Mouse (Mus musculus): Measurements from ENCODE around the gene Xpo6. TPM values are rescaled to one million over a fixed set of nuclear protein-coding genes. Genes with fewer than 3 reads are reported as not detected.

Xpo6 gene
- polyA plus RNA-seq, 1 experiment from 2014 or later, result 51.0 TPM

DNA sequence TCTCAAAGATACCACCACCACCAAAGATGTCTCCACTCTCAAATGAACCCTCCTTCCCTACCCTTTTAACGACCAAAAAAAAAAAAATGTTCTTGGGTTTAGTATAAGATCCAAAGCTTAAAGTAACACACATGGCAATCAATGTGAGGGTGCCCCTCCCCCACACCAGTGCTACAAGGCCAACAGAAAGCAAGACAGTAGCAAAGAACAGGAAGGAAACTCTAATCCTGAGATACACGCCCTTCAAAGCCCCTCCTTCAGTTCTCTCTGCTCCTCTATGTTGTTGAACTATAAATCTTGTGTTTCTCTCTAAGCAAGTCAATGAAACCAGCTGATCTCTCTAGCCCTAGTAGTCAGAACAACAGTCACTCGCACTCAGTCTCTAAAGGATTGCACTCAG, 19.3 kb downstream of the Xpo6 start:
- WGBS, result 76% methylated on average over 3 of the region's 3 CpGs
- ATAC-seq, result no peak
- H3K4me3 ChIP-seq (ENCODE audit: low read depth, low read length), result no peak overlapping the region

DNA sequence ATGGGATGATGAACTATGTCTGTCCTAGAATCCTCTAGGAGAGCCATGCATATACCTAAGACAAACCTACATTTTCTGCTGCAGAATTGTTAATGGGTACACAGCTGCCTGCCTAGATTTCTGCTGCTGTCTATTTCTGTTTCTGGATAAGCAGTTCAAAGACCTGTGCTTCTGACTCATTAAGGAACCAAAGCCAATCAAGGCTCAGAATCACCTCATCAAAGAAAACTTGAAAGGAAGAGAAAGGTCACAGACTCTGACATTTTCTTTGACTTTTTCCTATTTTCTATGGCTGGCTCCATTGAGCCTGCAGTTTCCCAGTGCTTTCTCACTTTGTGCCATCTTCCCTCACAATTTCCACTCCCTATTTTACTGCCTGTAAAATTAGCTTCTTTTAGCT, 21.5 kb downstream of the Xpo6 start:
- Histone ChIP-seq H3K4me1 (ENCODE audit: control insufficient read depth, insufficient read depth, low read length) (peaks cover 13% of the 10 kb centered on the region), H3K27ac (ENCODE audit: low read length) (no peak overlapping the region), H3K4me3 (ENCODE audit: low read depth, low read length) (no peak overlapping the region), H3K9me3 (replicated peaks; ENCODE audit: control insufficient read depth, low read length, poor library complexity, severe bottlenecking) (no peaks in the 10 kb centered on the region), H3K4me2 (ENCODE audit: low read length) (no peak overlapping the region), H3K36me3 (ENCODE audit: control insufficient read depth, insufficient read depth, low read length) (no peaks in the 10 kb centered on the region), H3K9ac (ENCODE audit: low read depth, low read length) (no peak overlapping the region), H3K27me3 (ENCODE audit: control insufficient read depth, insufficient read depth, low read depth, low read length) (no peaks in the 10 kb centered on the region)
- ATAC-seq, result no peak

More for the DNA sequence above, 19.3 kb downstream of the Xpo6 start:
- no peak overlapping the region for H3K9ac ChIP-seq (ENCODE audit: low read depth, low read length)
- H3K27ac ChIP-seq (ENCODE audit: low read length), result no peak overlapping the region
- no peak overlapping the region for H3K4me2 ChIP-seq (ENCODE audit: low read length)
- H3K4me1 ChIP-seq (ENCODE audit: control insufficient read depth, insufficient read depth, low read length), result peaks cover 13% of the 10 kb centered on the region
- H3K27me3 ChIP-seq (ENCODE audit: control insufficient read depth, insufficient read depth, low read depth, low read length), result no peaks in the 10 kb centered on the region
- no peaks in the 10 kb centered on the region for H3K9me3 ChIP-seq (replicated peaks; ENCODE audit: control insufficient read depth, low read length, poor library complexity, severe bottlenecking)
- no peaks in the 10 kb centered on the region for H3K36me3 ChIP-seq (ENCODE audit: control insufficient read depth, insufficient read depth, low read length)

DNA sequence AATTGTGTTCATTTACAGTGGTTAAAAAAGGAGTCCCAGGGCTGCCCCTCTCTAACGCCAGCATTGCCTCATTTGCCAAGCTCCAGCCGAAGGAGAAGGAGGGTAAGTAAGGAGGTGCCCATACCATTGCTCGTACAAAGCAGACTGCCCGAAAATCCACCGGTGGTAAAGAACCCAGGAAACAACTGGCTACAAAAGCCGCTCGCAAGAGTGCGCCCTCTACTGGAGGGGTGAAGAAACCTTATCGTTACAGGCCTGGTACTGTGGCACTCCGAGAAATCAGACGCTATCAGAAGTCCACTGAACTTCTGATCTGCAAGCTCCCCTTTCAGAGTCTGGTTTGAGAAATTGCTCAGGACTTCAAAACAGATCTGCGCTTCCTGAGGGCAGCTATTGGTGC, 24.3 kb downstream of the Xpo6 start:
- Histone ChIP-seq H3K36me3 (ENCODE audit: control insufficient read depth, insufficient read depth, low read length) (peaks cover 4% of the 10 kb centered on the region; the same call in 1 of the 2 replicates), H3K4me3 (ENCODE audit: low read depth, low read length) (no peak overlapping the region), H3K27me3 (ENCODE audit: control insufficient read depth, insufficient read depth, low read depth, low read length) (no peaks in the 10 kb centered on the region), H3K9me3 (replicated peaks; ENCODE audit: control insufficient read depth, low read length, poor library complexity, severe bottlenecking) (no peaks in the 10 kb centered on the region), H3K4me2 (ENCODE audit: low read length) (no peak overlapping the region), H3K9ac (ENCODE audit: low read depth, low read length) (no peak overlapping the region), H3K4me1 (ENCODE audit: control insufficient read depth, insufficient read depth, low read length) (peaks cover 14% of the 10 kb centered on the region), H3K27ac (ENCODE audit: low read length) (no peak overlapping the region)
- ATAC-seq, result no peak
- 97% methylated on average over 12 of the region's 12 CpGs for whole genome bisulfite sequencing

DNA sequence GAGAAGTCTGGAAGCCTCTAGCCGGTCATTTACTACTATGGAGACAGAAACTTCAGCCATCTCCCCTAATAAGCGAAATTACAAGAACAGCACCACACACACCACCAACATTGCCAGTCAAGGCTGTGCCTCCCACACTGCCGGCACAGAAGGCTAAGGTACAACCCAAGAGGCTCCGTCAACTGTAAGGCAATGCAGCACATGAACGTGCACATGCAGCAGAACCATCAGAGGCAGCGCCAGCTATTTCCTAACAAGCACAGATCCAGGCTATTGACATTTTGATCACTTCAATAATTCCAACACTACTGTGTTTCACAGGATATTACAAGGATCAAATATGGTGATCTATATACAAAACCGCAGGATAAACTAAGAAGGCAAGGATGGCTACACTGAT, 24.8 kb downstream of the Xpo6 start:
- no peak overlapping the region for H3K27ac ChIP-seq (ENCODE audit: low read length)
- peaks cover 4% of the 10 kb centered on the region; the same call in 1 of the 2 replicates for H3K36me3 ChIP-seq (ENCODE audit: control insufficient read depth, insufficient read depth, low read length)
- no peaks in the 10 kb centered on the region for H3K27me3 ChIP-seq (ENCODE audit: control insufficient read depth, insufficient read depth, low read depth, low read length)
- no peak overlapping the region for H3K9ac ChIP-seq (ENCODE audit: low read depth, low read length)
- no peak for ATAC-seq
- no peak overlapping the region for H3K4me3 ChIP-seq (ENCODE audit: low read depth, low read length)
- H3K9me3 ChIP-seq (replicated peaks; ENCODE audit: control insufficient read depth, low read length, poor library complexity, severe bottlenecking), result no peaks in the 10 kb centered on the region
- H3K4me2 ChIP-seq (ENCODE audit: low read length), result no peak overlapping the region
- peaks cover 12% of the 10 kb centered on the region for H3K4me1 ChIP-seq (ENCODE audit: control insufficient read depth, insufficient read depth, low read length)
- WGBS, result 94% methylated on average over 7 of the region's 7 CpGs

DNA sequence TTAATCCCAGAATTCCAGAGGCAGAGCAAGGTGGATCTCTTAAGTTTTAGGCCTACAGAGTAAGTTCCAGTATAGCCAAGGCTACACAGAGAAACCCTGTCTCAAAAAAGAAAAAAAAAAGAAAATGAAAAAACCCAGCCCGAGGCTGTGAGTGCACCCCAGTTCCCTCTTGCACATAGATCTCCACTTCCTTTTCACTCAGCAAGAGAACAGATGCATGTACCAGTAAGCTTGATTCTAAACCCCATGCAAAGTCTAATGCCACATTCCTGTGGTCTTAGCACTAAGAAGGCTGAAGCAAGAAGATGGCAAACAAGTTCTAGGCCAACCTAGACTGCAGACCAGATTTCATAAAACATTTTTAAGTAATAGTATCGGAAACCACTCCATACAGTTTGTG, 25.4 kb downstream of the Xpo6 start:
- WGBS, result 98% methylated on average over 2 of the region's 2 CpGs
- no peak overlapping the region for H3K9ac ChIP-seq (ENCODE audit: low read depth, low read length)
- H3K36me3 ChIP-seq (ENCODE audit: control insufficient read depth, insufficient read depth, low read length), result peaks cover 4% of the 10 kb centered on the region; the same call in 1 of the 2 replicates
- H3K27me3 ChIP-seq (ENCODE audit: control insufficient read depth, insufficient read depth, low read depth, low read length), result no peaks in the 10 kb centered on the region
- H3K4me3 ChIP-seq (ENCODE audit: low read depth, low read length), result no peak overlapping the region
- H3K4me2 ChIP-seq (ENCODE audit: low read length), result no peak overlapping the region
- no peaks in the 10 kb centered on the region for H3K9me3 ChIP-seq (replicated peaks; ENCODE audit: control insufficient read depth, low read length, poor library complexity, severe bottlenecking)
- H3K27ac ChIP-seq (ENCODE audit: low read length), result no peak overlapping the region
- no peak for ATAC-seq
- H3K4me1 ChIP-seq (ENCODE audit: control insufficient read depth, insufficient read depth, low read length), result peaks cover 12% of the 10 kb centered on the region

DNA sequence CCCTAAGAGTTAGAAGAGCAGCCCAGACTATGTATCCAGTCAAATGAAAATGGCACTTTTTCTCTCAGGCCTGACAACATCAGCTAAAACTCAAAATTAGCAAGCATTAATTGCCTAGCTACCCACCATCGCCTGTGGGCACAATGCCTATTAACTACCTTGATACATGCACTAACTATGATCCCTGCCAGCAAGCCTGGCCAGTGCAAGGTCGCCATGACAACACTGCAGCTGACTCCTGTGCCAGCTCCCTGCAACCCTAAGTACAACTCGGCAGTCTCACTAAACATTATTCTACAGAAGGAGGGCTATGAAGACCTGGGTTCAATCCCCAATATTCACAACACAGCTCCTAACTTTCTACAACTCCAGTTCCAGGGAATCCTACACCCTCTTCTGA, 28.3 kb downstream of the Xpo6 start:
- Histone ChIP-seq H3K4me2 (ENCODE audit: low read length) (no peak overlapping the region), H3K4me1 (ENCODE audit: control insufficient read depth, insufficient read depth, low read length) (peaks cover 7% of the 10 kb centered on the region), H3K36me3 (ENCODE audit: control insufficient read depth, insufficient read depth, low read length) (peaks cover 9% of the 10 kb centered on the region; the same call in 1 of the 2 replicates), H3K4me3 (ENCODE audit: low read depth, low read length) (no peak overlapping the region), H3K9me3 (replicated peaks; ENCODE audit: control insufficient read depth, low read length, poor library complexity, severe bottlenecking) (no peaks in the 10 kb centered on the region), H3K27me3 (ENCODE audit: control insufficient read depth, insufficient read depth, low read depth, low read length) (no peaks in the 10 kb centered on the region), H3K27ac (ENCODE audit: low read length) (no peak overlapping the region), H3K9ac (ENCODE audit: low read depth, low read length) (no peak overlapping the region)
- no peak for ATAC-seq
- WGBS, result 66% methylated on average over 3 of the region's 3 CpGs

DNA sequence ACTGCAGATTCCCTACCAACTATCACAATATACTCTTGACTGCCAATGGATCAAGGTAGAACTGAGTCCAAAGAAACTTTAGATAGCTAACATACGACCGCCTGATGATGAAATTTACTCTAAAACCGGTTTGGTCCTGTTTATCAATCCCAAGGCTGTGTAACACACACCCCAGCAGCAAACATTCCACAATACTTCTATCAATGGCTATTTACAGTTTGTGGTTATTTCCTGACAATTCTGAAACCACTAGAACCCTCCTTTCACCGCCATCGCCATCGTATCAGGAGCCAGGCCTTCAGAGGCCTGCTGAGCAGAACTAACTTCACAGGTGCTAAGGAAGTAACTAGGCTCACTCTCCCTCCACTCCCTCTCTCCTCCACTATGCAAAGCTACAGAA, 31.7 kb downstream of the Xpo6 start:
- H3K4me3 ChIP-seq (ENCODE audit: low read depth, low read length), result no peak overlapping the region
- no peak overlapping the region for H3K9ac ChIP-seq (ENCODE audit: low read depth, low read length)
- H3K27me3 ChIP-seq (ENCODE audit: control insufficient read depth, insufficient read depth, low read depth, low read length), result no peaks in the 10 kb centered on the region
- H3K36me3 ChIP-seq (ENCODE audit: control insufficient read depth, insufficient read depth, low read length), result peaks cover 12% of the 10 kb centered on the region; the same call in 1 of the 2 replicates
- H3K4me1 ChIP-seq (ENCODE audit: control insufficient read depth, insufficient read depth, low read length), result peaks cover 7% of the 10 kb centered on the region
- WGBS, result 99% methylated on average over 6 of the region's 6 CpGs
- ATAC-seq, result no peak
- H3K4me2 ChIP-seq (ENCODE audit: low read length), result no peak overlapping the region
- no peak overlapping the region for H3K27ac ChIP-seq (ENCODE audit: low read length)
- H3K9me3 ChIP-seq (replicated peaks; ENCODE audit: control insufficient read depth, low read length, poor library complexity, severe bottlenecking), result no peaks in the 10 kb centered on the region

DNA sequence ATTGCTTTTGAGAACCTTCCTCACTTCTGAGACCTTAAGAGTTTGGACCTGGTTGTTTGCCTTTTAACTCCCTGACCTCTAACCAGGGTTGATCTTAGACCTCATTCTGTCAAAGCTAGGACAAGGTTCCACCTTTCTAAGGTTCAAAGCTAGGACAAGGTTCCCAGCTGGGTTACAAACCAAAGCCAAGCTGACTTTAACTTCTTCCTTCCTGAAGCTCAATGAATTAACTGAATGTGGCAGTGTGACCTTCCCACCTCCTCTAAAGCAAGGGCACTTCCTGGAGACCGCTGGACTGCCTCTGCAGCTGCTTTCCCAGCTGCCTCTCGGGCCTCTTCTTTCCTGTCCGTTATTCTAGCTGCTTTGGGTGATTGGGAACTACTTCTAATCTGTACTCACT, 32.9 kb downstream of the Xpo6 start:
- H3K4me2 ChIP-seq (ENCODE audit: low read length), result no peak overlapping the region
- no peak overlapping the region for H3K4me3 ChIP-seq (ENCODE audit: low read depth, low read length)
- H3K27ac ChIP-seq (ENCODE audit: low read length), result no peak overlapping the region
- H3K36me3 ChIP-seq (ENCODE audit: control insufficient read depth, insufficient read depth, low read length), result peaks cover 12% of the 10 kb centered on the region; the same call in 1 of the 2 replicates
- H3K9ac ChIP-seq (ENCODE audit: low read depth, low read length), result no peak overlapping the region
- peaks cover 7% of the 10 kb centered on the region for H3K4me1 ChIP-seq (ENCODE audit: control insufficient read depth, insufficient read depth, low read length)
- no peaks in the 10 kb centered on the region for H3K27me3 ChIP-seq (ENCODE audit: control insufficient read depth, insufficient read depth, low read depth, low read length)
- 73% methylated on average over 3 of the region's 3 CpGs for WGBS
- no peak for ATAC-seq
- no peaks in the 10 kb centered on the region for H3K9me3 ChIP-seq (replicated peaks; ENCODE audit: control insufficient read depth, low read length, poor library complexity, severe bottlenecking)

DNA sequence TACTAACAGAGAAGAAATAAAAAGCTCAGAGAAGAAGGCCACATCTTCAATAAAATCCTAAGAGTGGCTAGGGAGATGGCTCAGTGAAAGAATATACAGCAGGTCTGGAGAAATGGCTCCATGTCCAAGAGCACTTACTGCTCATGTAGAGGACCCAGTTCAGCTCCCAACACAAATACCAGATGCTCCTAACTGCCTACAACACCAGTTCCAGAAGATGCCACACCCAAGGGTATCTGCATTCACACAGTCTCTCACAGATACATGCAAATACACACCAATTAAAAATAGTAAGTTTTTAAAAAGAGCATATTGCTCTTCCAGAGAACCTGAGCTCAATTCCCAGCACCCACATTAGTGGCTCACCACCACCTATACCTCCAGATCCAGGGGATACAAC, 33.7 kb downstream of the Xpo6 start:
- H3K4me2 ChIP-seq (ENCODE audit: low read length), result no peak overlapping the region
- no peaks in the 10 kb centered on the region; the same call in 1 of the 2 replicates for H3K4me1 ChIP-seq (ENCODE audit: control insufficient read depth, insufficient read depth, low read length)
- no peak overlapping the region for H3K9ac ChIP-seq (ENCODE audit: low read depth, low read length)
- H3K27ac ChIP-seq (ENCODE audit: low read length), result no peak overlapping the region
- no peaks in the 10 kb centered on the region for H3K9me3 ChIP-seq (replicated peaks; ENCODE audit: control insufficient read depth, low read length, poor library complexity, severe bottlenecking)
- H3K4me3 ChIP-seq (ENCODE audit: low read depth, low read length), result no peak overlapping the region
- H3K27me3 ChIP-seq (ENCODE audit: control insufficient read depth, insufficient read depth, low read depth, low read length), result no peaks in the 10 kb centered on the region
- H3K36me3 ChIP-seq (ENCODE audit: control insufficient read depth, insufficient read depth, low read length), result peaks cover 8% of the 10 kb centered on the region; the same call in 1 of the 2 replicates
- no peak for ATAC-seq

DNA sequence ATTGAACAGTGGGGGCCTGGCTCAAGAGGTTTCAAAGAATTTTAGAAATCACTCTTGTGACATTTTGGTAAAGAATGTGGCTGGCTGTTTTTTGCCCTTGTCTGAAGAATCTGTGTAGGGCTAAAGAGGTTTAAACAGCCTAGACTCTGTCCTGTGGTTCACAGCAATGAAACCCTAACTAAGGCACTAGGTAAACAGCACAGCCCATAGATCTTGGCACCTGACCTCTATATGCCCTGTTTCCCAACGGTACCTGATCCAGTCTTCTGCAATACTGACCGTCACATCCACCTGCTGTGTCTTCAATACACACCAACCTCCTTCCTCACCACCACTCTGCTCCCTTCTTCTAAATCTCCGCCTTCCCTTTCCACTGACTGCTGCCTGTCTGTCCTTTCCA, 42.1 kb downstream of the Xpo6 start:
- no peak overlapping the region for H3K9ac ChIP-seq (ENCODE audit: low read depth, low read length)
- H3K4me3 ChIP-seq (ENCODE audit: low read depth, low read length), result no peak overlapping the region
- H3K36me3 ChIP-seq (ENCODE audit: control insufficient read depth, insufficient read depth, low read length), result peaks cover 17% of the 10 kb centered on the region
- H3K9me3 ChIP-seq (replicated peaks; ENCODE audit: control insufficient read depth, low read length, poor library complexity, severe bottlenecking), result no peaks in the 10 kb centered on the region
- no peaks in the 10 kb centered on the region for H3K4me1 ChIP-seq (ENCODE audit: control insufficient read depth, insufficient read depth, low read length)
- no peaks in the 10 kb centered on the region for H3K27me3 ChIP-seq (ENCODE audit: control insufficient read depth, insufficient read depth, low read depth, low read length)
- no peak overlapping the region for H3K4me2 ChIP-seq (ENCODE audit: low read length)
- 92% methylated on average over 3 of the region's 3 CpGs for WGBS
- ATAC-seq, result no peak
- no peak overlapping the region for H3K27ac ChIP-seq (ENCODE audit: low read length)

All from midbrain, embryonic 16.5 days (tissue).